Mouse (Mus musculus) small intestine, adult 2 months (tissue): ENCODE results near the gene Col4a3bp. TPM values are rescaled to one million over a fixed set of nuclear protein-coding genes. Genes with fewer than 3 reads are reported as not detected.

ENCODE experiments used
- H3K27ac ChIP-seq: fragments of 200-500 bp; 2 replicates; pipeline ENCODE4 v1.5.1; 2012; ENCODE audit warnings: low read depth, low read length, control low read depth, inconsistent platforms; ENCODE audit not compliant: insufficient read depth
- H3K27me3 ChIP-seq: fragments of 200-500 bp; 2 replicates; pipeline ENCODE4 v1.6.1; 2012; ENCODE audit warnings: mild to moderate bottlenecking, moderate library complexity, low read length, inconsistent platforms; ENCODE audit not compliant: control insufficient read depth, insufficient read depth
- H3K36me3 ChIP-seq: fragments of 200-500 bp; 2 replicates; pipeline ENCODE4 v1.6.1; 2012; ENCODE audit warnings: mild to moderate bottlenecking, low read length, control low read depth, inconsistent platforms; ENCODE audit not compliant: control insufficient read depth, insufficient read depth
- H3K4me1 ChIP-seq: fragments of 200-500 bp; 2 replicates; pipeline ENCODE4 v1.6.1; 2012; ENCODE audit warnings: low read length, inconsistent platforms, mixed read lengths; ENCODE audit not compliant: control insufficient read depth, insufficient read depth, insufficient read length
- H3K4me3 ChIP-seq: fragments of 200-500 bp; 2 replicates; pipeline ENCODE4 v1.5.1; 2012; ENCODE audit warnings: low read depth, mild to moderate bottlenecking, control low read depth, inconsistent platforms, low read length, moderate library complexity
- CTCF ChIP-seq: fragments of 200-500 bp; IDR thresholded peaks from 2 replicates; pipeline ENCODE4 v1.5.1; 2012; ENCODE audit warnings: low read depth, mild to moderate bottlenecking, control low read depth, inconsistent platforms, low read length, moderate library complexity, mixed read lengths; ENCODE audit not compliant: insufficient replicate concordance, insufficient read length; ENCODE audit errors: extremely low read depth
- POLR2A ChIP-seq: fragments of 200-500 bp; IDR thresholded peaks from 2 replicates; pipeline ENCODE4 v1.6.1; 2012; ENCODE audit warnings: low read depth, mild to moderate bottlenecking, control low read depth, inconsistent platforms, low read length, moderate library complexity
- WGBS: fragments of 180-500 bp; shearing (Covaris S2); methylation state at CpG from one replicate; pipeline ENCODE4 v1.1.7; 2018; 5-methylcytosine and 5-hydroxymethylcytosine counted together
- polyA plus RNA-seq: library from polyadenylated mRNA; depleted of rRNA; stranded (reverse); fragments of >200 nt; gene quantifications from 2 replicates; pipeline ENCODE4 v1.2.3, GENCODE M21; 2012

Col4a3bp gene
- polyA plus RNA-seq, 1 experiment: 12.7 TPM

DNA sequence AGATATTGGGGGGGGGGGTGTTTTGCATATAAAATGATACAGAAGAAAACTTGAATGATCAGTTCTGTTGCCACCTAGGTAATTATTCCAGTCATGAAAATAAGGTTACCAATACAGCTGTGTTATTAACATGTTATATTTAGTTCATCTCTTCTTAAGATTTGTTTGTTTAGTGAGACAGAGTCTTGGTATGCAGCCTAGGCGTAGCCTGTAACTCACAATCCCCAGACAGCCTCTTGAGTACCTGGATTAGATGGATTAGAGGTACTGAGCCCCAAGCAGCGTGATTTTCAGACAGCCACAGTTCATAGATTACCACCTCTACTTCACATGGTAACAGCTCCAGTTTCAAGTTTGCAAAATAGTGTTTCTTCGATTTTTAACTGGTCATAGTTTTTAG, 4.3 kb upstream of the Col4a3bp start:
- TF ChIP-seq POLR2A: no peak

DNA sequence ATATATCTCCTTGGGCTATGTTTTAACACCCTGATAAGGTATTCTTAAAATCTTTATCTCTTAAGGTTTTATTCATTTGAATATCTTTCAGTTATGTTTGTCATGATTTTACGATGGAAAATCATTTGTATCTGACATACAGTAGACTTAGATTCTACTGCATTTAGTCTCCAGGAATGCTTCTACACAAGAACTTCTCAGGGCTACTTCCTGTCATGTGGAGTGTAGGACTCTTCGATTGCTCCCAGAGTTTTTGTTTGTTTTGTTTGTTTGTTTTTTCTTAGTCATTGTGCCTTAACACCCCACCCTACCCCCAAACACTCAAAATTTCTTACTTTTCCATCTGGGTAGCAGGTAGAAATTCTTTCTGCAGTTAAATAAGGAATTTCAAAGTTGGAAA, 1.0 kb upstream of the Col4a3bp start:
- H3K4me3 ChIP-seq: no peak overlapping the region
- TF ChIP-seq POLR2A (no peak), CTCF (no peak)

More for the DNA sequence above, 4.3 kb upstream of the Col4a3bp start:
- 71% methylated on average over 3 of the region's 3 CpGs for WGBS
- H3K36me3 ChIP-seq: no peaks in the 10 kb centered on the region
- H3K27ac ChIP-seq: no peak overlapping the region
- H3K4me1 ChIP-seq: no peaks in the 10 kb centered on the region
- H3K27me3 ChIP-seq: no peaks in the 10 kb centered on the region
- H3K4me3 ChIP-seq: no peak overlapping the region

DNA sequence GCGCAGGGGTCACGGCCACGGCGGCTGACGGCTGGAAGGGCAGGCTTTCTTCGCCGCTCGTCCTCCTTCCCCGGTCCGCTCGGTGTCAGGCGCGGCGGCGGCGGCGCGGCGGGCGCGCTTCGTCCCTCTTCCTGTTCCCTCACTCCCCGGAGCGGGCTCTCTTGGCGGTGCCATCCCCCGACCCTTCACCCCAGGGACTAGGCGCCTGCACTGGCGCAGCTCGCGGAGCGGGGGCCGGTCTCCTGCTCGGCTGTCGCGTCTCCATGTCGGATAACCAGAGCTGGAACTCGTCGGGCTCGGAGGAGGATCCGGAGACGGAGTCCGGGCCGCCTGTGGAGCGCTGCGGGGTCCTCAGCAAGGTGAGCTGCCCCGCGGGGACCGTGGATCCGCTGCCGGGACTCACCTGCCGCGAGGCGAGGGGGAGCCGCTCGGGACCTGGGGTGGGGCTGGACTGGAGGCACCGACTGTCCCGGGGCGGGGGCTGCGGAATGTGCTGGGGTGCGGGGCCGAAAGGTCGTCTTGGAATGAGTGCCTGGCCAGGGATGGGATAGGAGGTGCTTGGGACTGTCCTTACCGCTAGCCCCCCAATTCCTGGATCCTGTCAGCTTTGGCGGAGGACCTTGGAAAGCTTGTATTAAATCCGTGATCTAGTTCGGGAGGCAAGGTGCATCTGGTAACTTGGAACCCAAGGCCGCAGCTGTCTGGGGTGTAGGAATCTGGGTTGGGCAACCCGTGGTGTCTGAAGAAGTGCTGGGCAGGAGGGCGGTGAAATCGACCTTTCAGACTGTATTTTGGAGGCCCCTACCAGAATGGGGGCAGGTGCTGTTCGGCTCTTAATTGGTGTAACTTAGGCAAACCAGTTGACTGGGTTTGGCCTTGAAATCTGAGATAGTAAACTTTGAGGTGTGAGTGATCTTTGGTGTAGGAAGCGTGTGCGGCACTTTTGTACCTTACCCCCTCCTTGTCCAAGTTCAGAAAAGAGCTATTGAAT, 778 bp downstream of the Col4a3bp start:
- H3K36me3 ChIP-seq: no peaks in the 10 kb centered on the region
- TF ChIP-seq CTCF (no peak), POLR2A (no peak)
- H3K4me3 ChIP-seq: peak overlapping the region; percentile 89
- no peaks in the 10 kb centered on the region for H3K27me3 ChIP-seq
- under 1% methylated on average over 73 of the region's 73 CpGs for WGBS
- 0 out of 2 replicates have a peak, but pooled peaks cover 1% of the 10 kb centered on the region for H3K4me1 ChIP-seq
- peak overlapping the region; percentile 88 for H3K27ac ChIP-seq

More for the DNA sequence above, 1.0 kb upstream of the Col4a3bp start:
- WGBS: 8% methylated on average over 2 of the region's 2 CpGs
- no peak overlapping the region for H3K27ac ChIP-seq
- no peaks in the 10 kb centered on the region for H3K27me3 ChIP-seq
- H3K36me3 ChIP-seq: no peaks in the 10 kb centered on the region
- no peaks in the 10 kb centered on the region for H3K4me1 ChIP-seq

DNA sequence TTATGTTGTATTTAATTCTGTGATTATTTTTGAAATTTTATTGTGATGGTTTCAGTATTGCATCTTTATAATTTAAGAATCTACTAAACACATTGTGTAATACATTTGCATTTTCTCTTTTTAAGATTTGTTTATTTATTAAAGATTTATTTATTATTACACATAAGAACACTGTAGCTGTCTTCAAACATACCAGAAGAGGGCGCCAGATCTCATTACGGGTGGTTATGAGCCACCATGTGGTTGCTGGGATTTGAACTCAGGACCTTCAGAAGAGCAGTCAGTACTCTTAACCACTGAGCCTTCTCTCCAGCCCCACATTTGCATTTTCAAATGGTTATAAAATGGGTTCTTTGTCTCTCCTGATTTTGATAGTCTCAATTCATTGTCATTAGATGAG, 2.1 kb downstream of the Col4a3bp start:
- Histone ChIP-seq H3K27me3 (no peaks in the 10 kb centered on the region), H3K4me1 (0 out of 2 replicates have a peak, but pooled peaks cover 1% of the 10 kb centered on the region), H3K4me3 (no peak overlapping the region), H3K27ac (no peak overlapping the region), H3K36me3 (peaks cover 2% of the 10 kb centered on the region; the same call in 1 of the 2 replicates)
- 61% methylated on average over 2 of the region's 2 CpGs for WGBS
- TF ChIP-seq POLR2A (no peak), CTCF (no peak)

DNA sequence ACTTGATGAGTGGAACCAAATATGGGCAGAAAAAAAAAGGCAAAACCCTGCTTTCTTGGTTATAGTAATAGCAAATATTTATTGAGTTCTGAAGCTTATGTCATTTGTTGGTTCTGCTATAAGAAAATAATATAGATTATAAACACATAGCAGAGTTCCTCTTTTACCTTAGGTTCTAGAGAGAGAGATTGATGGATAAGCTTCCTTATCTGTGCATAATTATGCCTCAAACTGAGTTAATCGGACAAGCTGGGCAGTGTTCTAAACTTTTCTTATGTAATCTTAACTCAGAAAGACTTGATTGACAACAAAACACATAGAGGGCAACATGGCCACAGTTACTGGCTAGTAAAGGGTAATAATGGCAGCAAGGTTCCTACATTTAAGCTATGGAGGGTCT, 4.8 kb downstream of the Col4a3bp start:
- TF ChIP-seq POLR2A (no peak), CTCF (no peak)

DNA sequence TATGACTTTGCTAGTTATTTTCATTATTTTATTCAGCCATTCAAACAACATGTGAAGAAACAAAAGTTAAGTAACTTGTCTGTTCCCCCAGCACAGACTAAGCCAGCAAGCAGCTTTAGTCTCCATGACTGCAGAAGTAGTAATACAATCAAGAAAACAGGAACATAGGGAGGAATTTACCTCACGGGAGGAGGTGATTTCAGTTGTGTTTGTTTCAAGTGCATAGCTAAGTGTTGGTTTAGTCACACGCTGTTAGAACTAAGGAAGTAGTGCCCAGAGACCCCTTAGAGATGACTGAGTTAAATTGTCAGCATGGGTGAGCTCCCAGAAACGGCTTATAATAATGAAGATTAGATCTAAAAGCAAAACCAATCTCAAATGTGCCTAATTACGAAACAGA, 5.5 kb downstream of the Col4a3bp start:
- TF ChIP-seq CTCF: no peak
- 57% methylated on average over 4 of the region's 4 CpGs for WGBS
- Histone ChIP-seq H3K27me3 (no peaks in the 10 kb centered on the region), H3K4me3 (no peak overlapping the region), H3K36me3 (peaks cover 5% of the 10 kb centered on the region), H3K4me1 (0 out of 2 replicates have a peak, but pooled peaks cover 1% of the 10 kb centered on the region), H3K27ac (no peak overlapping the region)

More for the DNA sequence above, 4.8 kb downstream of the Col4a3bp start:
- no peak overlapping the region for H3K27ac ChIP-seq
- no peak overlapping the region for H3K4me3 ChIP-seq
- WGBS: 25% methylated on average over 1 of the region's 1 CpGs
- 0 out of 2 replicates have a peak, but pooled peaks cover 1% of the 10 kb centered on the region for H3K4me1 ChIP-seq
- peaks cover 5% of the 10 kb centered on the region for H3K36me3 ChIP-seq
- H3K27me3 ChIP-seq: no peaks in the 10 kb centered on the region

DNA sequence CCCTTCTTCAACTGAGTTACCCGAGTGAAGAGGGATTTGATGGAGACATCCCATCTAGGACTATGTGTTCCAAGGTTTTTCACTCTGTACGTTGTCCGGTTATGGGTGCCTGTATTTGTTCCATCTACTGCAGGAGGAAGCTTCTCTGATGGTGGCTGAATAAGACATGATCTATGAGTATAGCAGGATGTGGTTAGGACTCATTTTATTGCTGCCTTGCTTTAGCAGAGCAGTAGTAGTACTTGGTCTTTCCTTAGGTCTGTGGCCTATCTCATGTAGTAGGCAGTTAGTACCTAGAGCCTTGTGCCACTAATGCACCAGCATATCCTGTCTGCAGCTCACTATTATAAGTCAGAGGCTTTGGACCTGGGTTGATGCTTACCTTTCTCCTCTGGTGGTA, 12.7 kb downstream of the Col4a3bp start:
- WGBS: 92% methylated on average over 3 of the region's 3 CpGs
- Histone ChIP-seq H3K36me3 (peaks cover 7% of the 10 kb centered on the region), H3K27ac (no peak overlapping the region), H3K4me1 (no peaks in the 10 kb centered on the region), H3K4me3 (no peak overlapping the region), H3K27me3 (no peaks in the 10 kb centered on the region)
- no peak for TF ChIP-seq CTCF
- TF ChIP-seq POLR2A: no peak
